Mouse (Mus musculus): ENCODE measurements around the gene Ninj1.

Gene Ninj1

DNA sequence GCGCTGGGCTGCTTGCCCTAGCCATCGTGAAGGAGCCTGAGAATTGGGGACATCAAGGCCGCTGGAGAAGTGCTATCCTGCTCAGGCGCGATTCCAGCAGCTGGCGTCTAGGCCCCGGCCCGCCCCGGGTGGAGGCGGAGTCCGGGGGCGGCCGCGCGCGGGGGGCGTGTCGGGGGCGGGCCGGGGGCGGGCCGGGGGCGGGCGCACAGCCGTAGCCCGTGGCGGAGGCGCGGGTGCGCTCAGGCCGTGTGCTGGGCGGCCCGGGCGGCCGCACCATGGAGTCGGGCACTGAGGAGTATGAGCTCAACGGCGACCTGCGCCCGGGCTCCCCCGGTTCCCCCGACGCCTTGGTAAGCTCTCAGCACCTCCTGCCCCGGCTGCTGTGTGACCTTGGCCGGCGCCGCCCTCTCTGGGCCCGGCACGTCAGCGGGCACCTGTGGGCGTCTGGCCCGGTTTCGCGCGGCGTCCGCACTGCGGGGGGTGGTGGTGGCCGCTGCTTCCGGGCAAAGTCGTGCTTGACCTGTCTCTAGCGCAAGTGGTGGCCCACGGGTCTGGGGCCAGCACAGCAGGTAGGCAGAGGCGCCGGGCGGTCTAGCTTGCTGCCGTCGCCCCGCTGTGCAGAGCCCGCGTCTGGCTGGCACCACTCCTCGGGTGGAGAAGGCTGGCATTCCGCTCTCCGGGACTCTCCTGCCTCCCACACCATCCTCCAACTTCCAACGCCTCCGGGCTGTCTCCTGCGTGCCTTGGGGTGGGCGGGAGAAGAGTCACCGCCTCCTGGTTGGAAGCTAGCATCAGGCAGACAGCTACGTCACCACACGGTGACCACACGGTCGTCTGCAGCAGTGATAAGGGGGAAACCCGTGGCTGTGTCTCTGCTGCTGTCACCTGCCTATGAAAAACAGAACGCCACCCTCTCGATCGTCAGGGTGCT lies at the start of gene Ninj1:
Gene Ninj1, plus strand, starts transcription at position 198 of the 931 bp plus-strand sequence.
- DNase-seq (ENCODE audit: low spot score), result peak; percentile 87

GRCm38 (mm10) chr13:49140567-49140966 lies 46.7 kb upstream of the Ninj1 start:
- no peak for DNase-seq (ENCODE audit: low spot score)

DNA sequence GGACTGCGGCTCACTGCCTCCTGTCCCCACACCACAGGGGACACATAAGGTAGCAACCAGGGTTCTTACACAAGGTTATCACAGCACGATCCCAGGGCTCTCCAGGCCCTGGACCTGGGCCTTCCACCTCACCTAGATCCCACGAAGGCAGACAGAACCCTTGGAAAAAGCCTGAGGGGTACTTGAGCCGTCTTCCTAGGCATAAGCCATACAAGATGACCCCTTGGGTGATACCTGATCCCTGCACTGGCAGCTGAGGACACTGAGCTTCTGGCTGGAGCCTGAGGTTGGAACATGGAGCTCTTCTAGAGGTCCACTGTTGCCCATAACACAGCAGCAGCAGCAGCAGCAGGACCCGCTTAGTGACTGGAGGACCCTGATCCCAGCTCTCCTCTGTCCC lies 44.9 kb upstream of the Ninj1 start:
- no peak for DNase-seq (ENCODE audit: low spot score)

- no peak for DNase-seq (ENCODE audit: low spot score)
Observed at GRCm38 (mm10) chr13:49143323-49143722, 44.0 kb upstream of the Ninj1 start.

DNA sequence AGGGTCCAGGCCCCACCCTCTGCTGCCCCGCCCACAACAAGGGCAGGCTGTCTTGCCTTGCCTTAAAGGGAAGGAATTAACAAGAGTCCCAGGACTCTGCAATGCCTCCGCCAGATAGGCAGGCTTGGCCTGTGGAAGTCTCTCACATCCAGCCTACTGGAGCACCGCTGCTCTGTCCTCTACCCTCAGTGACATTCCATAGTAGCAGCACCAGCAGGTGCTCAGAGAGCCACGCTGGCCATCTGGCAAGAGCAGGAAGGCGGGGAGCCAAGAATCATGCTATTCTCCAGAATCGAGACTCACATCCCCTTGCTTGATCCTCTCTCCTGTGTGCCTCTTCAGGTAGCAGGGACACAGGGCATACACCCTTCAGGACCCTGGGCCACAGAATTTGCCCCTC lies 42.8 kb upstream of the Ninj1 start:
- no peak for DNase-seq (ENCODE audit: low spot score)

GRCm38 (mm10) chr13:49145396-49145795 lies 41.9 kb upstream of the Ninj1 start:
- no peak for DNase-seq (ENCODE audit: low spot score)

DNA sequence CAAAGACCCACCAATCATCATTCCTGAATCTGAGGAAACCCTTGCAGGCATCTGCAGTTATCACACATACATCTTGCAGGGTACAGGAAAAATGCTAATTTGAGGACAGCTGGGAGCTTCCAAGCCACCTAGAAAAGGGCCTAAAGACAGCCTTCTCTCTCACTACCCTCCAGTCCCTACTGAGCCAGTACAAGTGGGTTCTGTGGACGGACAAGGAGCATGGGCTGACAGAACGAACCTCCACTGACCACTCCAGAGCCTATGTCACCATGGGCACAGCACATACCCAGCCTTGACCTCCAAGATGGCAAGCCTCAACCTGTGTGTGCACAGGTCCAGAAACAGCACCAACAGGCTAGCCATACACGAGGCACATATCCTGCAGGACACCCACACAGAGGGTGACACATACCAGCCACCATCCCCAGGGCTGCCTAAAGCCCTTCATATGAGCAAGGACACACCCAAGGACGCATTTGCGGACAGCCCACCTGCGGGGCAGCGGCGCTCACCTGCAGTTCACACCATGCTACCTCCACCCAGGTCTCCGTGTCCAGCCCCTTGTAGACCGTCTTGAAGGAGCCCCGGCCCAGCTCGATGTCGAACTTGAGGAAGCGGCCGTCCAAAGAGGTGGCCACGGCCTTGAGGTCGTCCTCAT lies 41.1 kb upstream of the Ninj1 start:
- no peak for DNase-seq (ENCODE audit: low spot score)

DNA sequence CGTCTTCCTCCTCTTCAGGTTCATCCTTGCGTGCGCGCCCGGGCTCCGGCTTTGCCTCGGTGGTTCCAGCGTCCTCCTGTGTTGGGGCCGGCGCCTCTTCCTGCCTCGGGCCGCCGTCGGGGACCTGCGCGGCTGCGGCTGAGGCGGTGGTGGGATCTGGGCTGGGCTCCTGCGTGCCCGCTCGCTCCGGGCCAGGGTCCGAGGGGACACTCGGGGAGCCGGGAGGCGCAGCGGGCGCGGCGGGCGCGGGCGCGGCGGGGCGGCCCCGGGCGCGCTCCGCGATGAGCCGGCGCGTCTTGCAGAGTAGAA lies 40.6 kb upstream of the Ninj1 start:
- no peak for DNase-seq (ENCODE audit: low spot score)

DNA sequence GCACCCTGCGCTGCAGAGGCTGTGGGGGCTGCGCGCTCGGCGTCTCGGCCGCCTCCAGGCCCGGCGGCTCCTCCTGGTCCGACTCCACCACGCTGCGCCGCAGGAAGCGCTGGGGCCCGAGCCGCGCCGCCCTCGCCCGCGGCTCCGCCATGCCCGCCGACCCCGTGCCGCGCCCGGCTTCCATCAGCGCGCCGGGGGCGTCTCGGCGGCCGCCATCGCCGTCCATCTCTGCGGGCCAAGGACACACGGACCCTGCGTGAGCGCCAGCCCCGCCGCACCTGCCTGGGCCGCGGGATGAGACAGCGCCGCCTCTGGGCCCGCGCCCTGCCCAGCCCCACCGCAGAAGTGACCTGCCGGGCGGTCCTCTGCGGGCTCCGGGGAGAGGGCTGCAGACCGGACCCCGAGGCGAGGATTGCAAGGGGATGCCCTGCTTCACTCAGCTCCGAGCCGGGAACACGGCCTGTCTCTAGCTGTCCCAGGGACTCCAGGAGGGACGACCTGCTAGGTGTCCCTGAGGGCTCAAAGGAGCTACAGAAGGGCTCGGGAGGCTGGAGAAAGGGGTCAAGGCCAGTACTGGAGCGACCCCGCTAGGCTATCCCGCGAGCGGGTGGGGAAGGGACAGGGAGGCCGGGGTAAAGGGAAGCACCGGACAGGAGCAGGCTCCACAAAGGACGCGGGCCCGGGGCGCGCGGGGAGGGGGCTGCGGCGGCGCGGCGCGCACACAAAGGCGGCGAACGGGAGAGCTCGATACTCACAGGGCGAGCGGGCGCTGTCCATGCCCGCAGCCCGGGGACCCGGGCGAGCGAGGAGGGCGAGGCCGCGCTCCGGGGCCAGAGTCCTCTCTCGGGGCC lies 40.1 kb upstream of the Ninj1 start:
- no peak for DNase-seq (ENCODE audit: low spot score)

GRCm38 (mm10) chr13:49147858-49148226 lies 39.4 kb upstream of the Ninj1 start, which contains the start of gene Wnk2:
Wnk2 (minus strand) TSS chr13:49148014.
- peak; percentile 69 for DNase-seq (ENCODE audit: low spot score)

DNA sequence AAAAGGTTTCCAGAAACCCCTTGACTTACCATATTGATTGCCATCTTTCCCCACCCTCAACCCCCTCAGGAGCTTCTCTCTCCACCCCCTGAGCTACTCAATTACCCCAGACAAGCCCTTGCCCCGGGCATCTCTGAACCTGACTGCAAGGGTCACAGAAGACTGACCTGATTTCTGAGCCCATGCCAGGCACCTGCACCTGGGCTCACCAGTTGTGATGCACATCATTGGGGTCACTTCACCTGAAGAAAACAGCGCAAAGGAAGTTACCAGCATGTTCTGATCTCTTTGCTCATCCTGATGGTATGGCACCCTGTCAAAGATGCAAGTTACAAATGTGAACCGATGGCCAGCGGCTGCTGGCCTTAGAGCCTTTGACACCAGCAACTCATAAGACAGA lies 38.6 kb upstream of the Ninj1 start:
- no peak for DNase-seq (ENCODE audit: low spot score)

GRCm38 (mm10) chr13:49154028-49154427 lies 33.3 kb upstream of the Ninj1 start:
- DNase-seq (ENCODE audit: low spot score), result no peak

- no peak for DNase-seq (ENCODE audit: low spot score)
Observed at GRCm38 (mm10) chr13:49154621-49155020, 32.7 kb upstream of the Ninj1 start.

GRCm38 (mm10) chr13:49156645-49157044 lies 30.6 kb upstream of the Ninj1 start:
- no peak for DNase-seq (ENCODE audit: low spot score)

- DNase-seq (ENCODE audit: low spot score), result no peak
Observed at GRCm38 (mm10) chr13:49158040-49158713, 29.1 kb upstream of the Ninj1 start.

- no peak for DNase-seq (ENCODE audit: low spot score)
Observed at GRCm38 (mm10) chr13:49161236-49161635, 26.0 kb upstream of the Ninj1 start.

DNA sequence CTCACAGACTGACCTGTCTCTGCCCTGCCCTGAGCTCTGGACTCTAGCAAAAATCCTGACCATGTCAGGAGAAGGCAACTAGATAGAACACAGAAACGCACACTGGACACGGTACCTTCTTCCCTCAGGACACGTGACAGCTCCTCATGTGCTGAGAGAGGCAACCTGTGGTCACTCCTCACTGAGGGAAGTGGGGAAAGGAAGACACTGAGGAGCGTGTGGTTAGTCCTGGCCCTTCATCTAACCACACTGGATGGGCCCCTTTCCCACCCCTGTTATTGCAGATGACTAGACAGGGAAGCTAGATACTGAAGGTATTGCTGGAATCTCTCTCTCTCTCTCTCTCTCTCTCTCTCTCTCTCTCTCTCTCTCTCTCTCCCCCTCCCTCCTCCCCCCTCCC lies 24.6 kb upstream of the Ninj1 start:
- DNase-seq (ENCODE audit: low spot score), result no peak

- no peak for DNase-seq (ENCODE audit: low spot score)
Observed at GRCm38 (mm10) chr13:49163645-49164044, 23.6 kb upstream of the Ninj1 start.

DNA sequence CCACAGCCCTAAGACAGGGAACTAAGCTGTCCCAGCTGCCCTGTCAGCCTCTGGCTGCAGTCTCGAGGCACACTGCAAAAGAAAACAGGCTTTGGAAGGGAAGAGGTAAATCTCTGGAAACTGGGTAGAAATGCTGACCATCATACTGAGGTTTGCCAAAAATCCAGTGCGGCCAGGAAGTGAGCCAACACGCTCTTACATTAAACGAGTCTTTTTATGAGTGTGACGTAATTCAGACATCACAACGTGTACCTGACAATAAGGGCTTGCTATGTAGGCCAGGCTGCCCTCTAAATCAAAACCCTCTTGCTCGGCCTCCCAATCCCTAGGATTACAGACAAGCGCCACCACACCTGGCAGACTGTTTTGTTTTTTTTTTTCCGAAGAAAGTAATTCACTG lies 20.2 kb upstream of the Ninj1 start:
- no peak for DNase-seq (ENCODE audit: low spot score)

DNA sequence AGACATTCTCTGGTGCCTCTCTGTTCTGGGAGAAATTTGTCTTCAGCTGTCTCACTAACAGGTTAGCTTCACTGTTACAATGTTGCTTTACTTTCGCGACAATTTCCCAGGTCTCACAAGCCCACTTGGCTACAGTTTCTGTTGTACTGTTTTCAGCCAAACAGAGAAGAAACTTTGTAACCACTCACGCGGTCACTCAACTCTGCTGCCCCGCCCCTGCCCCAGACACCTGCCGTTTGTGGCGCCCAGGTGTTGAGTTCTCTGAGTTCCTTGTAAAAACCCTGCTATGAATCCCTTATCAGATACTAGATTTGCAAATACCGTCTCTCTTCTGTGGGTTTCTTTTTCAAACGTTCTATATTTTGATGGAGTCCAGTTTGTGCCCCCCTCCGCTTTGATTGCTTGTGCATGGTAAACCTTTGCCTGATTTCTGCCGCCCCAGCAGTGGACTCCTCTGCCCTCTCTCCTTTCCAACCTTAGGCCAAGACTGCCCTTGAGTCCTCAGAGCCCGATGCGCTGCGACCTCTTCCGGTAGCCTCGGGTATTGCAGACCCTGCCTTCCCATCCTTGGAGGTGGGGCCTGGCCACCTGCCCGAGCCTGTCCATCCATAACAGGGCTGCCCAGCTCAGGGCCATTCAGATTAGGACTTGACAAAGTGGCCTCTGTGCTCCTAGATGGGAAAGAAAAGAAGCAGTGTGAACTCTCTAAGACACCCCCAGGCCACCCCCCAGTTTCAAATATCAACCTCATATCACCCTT lies 17.7 kb upstream of the Ninj1 start:
- peak; percentile 94 for DNase-seq (ENCODE audit: low spot score)

GRCm38 (mm10) chr13:49170623-49171022 lies 16.7 kb upstream of the Ninj1 start:
- no peak for DNase-seq (ENCODE audit: low spot score)

Measured in urinary bladder, postnatal 14 days (tissue).